Mouse (Mus musculus) testis, adult 2 months (tissue): Measurements from ENCODE around the gene Arhgap24. TPM values are rescaled to one million over a fixed set of nuclear protein-coding genes. Genes with fewer than 3 reads are reported as not detected.

Experiments used
- H3K27ac ChIP-seq: fragments of 200-500 bp; 2 replicates; pipeline ENCODE4 v1.5.1; 2012; ENCODE audit warnings: low read depth, low read length; ENCODE audit not compliant: control insufficient read depth, insufficient read depth
- H3K27me3 ChIP-seq: fragments of 200-500 bp; 2 replicates; pipeline ENCODE4 v1.6.1; 2012; ENCODE audit warnings: mild to moderate bottlenecking, low read length, moderate library complexity; ENCODE audit not compliant: control insufficient read depth, insufficient read depth
- H3K36me3 ChIP-seq: fragments of 200-500 bp; 2 replicates; pipeline ENCODE4 v1.6.1; 2012; ENCODE audit warnings: mild to moderate bottlenecking, low read length; ENCODE audit not compliant: control insufficient read depth, insufficient read depth
- H3K4me1 ChIP-seq: fragments of 200-500 bp; 2 replicates; pipeline ENCODE4 v1.6.1; 2012; ENCODE audit warnings: low read length; ENCODE audit not compliant: control insufficient read depth, insufficient read depth
- H3K4me3 ChIP-seq: fragments of 200-500 bp; 2 replicates; pipeline ENCODE4 v1.5.1; 2012; ENCODE audit warnings: low read depth, mild to moderate bottlenecking, low read length, moderate library complexity, mixed read lengths; ENCODE audit not compliant: control insufficient read depth
- CTCF ChIP-seq: fragments of 200-500 bp; IDR thresholded peaks from 2 replicates; pipeline ENCODE4 v1.5.1; 2012; ENCODE audit warnings: low read depth, mild to moderate bottlenecking, inconsistent platforms, low read length, moderate library complexity; ENCODE audit not compliant: control insufficient read depth, insufficient read depth, insufficient replicate concordance
- POLR2A ChIP-seq: fragments of 200-500 bp; IDR thresholded peaks from 2 replicates; pipeline ENCODE4 v1.6.1; 2012; ENCODE audit warnings: low read depth, mild to moderate bottlenecking, inconsistent platforms, low read length, moderate library complexity; ENCODE audit not compliant: control insufficient read depth
- polyA plus RNA-seq: library from polyadenylated mRNA; depleted of rRNA; stranded (reverse); fragments of >200 nt; gene quantifications from 2 replicates; pipeline ENCODE4 v1.2.3, GENCODE M21; 2012; rRNA removed

The Arhgap24 gene
- polyA plus RNA-seq, result 1.1 and 1.9 TPM in 2 replicates

DNA sequence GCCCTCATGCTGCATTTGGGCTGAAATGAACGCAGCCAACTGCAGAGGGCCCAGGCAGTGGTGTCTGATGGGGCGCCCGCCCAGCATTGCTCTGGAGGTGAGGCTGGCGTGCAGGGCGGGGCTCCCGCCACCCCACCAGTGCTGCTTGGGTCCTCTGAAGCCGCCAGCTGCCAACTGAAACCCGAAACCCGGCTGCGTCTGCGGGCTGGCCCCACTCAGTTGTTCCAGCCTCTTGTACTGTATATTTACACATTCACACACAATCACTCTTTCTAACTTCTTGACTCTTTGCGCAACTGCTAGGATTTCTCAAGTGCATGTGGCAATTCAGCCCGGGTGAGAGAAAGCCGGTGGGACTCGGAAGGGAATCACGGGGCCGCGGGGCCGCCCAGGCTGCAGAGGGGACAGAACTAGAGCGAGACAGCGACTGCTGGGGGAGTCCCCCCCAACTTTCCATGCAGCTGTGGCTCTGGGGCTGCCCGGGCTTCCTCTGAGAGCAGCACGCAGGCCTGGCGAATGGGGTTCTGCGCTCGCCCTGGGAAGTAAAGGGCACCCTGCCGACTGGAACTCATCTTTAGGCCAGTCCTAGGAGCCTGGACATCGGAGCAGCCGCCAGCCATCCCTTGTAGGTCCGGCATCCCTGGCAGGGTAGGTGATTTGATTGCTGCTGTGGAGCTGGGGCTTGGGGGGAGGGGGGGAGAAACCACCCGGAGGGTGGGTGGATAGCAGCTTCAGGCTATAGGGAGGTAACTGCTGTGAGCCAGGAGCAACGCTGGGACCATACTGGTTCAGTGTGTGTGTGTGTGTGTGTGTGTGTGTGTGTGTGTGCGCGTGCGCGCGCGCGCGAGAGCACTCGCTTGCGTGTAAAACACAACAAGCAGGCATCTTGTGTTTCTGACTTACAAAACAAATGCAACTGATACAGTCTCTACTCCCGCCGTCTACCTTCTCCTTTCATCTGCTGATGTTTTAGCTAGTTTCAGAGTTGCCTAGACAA, at the start of gene Arhgap24:
TSS of gene Arhgap24 (plus strand) at position 177 of the 997 bp plus-strand sequence.
- Histone ChIP-seq H3K36me3 (no peaks in the 10 kb centered on the region), H3K4me1 (peaks cover 9% of the 10 kb centered on the region), H3K27ac (no peak within 1 kb of the TSS), H3K27me3 (no peaks in the 10 kb centered on the region), H3K4me3 (peak within 1 kb of the TSS; percentile 72)
- TF ChIP-seq CTCF, result no peak
- TF ChIP-seq POLR2A, result no peak

- Histone ChIP-seq H3K27me3 (no peaks in the 10 kb centered on the region), H3K4me1 (no peaks in the 10 kb centered on the region), H3K4me3 (no peak overlapping the region), H3K27ac (no peak overlapping the region), H3K36me3 (no peaks in the 10 kb centered on the region)
- no peak for TF ChIP-seq CTCF
- TF ChIP-seq POLR2A, result no peak
These were observed 47.0 kb upstream of the Arhgap24 start for GRCm38 (mm10) chr5:102434182-102434581.

GRCm38 (mm10) chr5:102436581-102436980, 44.6 kb upstream of the Arhgap24 start:
- Histone ChIP-seq H3K4me3 (no peak overlapping the region), H3K27ac (no peak overlapping the region)
- no peak for TF ChIP-seq CTCF
- no peak for TF ChIP-seq POLR2A

GRCm38 (mm10) chr5:102439119-102439877, 41.9 kb upstream of the Arhgap24 start:
- Histone ChIP-seq H3K4me1 (no peaks in the 10 kb centered on the region), H3K36me3 (no peaks in the 10 kb centered on the region), H3K4me3 (no peak overlapping the region), H3K27ac (no peak overlapping the region), H3K27me3 (no peaks in the 10 kb centered on the region)
- no peak for TF ChIP-seq POLR2A
- no peak for TF ChIP-seq CTCF

More at GRCm38 (mm10) chr5:102436581-102436980, 44.6 kb upstream of the Arhgap24 start:
- Histone ChIP-seq H3K27me3 (no peaks in the 10 kb centered on the region), H3K4me1 (no peaks in the 10 kb centered on the region), H3K36me3 (no peaks in the 10 kb centered on the region)

- H3K4me3 ChIP-seq, result no peak overlapping the region
- TF ChIP-seq CTCF (no peak), POLR2A (no peak)
- H3K27ac ChIP-seq, result no peak overlapping the region
- H3K4me1 ChIP-seq, result no peaks in the 10 kb centered on the region
- H3K36me3 ChIP-seq, result no peaks in the 10 kb centered on the region
- H3K27me3 ChIP-seq, result no peaks in the 10 kb centered on the region
These were observed 33.8 kb upstream of the Arhgap24 start for GRCm38 (mm10) chr5:102447436-102447835.

GRCm38 (mm10) chr5:102450897-102451296, 30.3 kb upstream of the Arhgap24 start:
- Histone ChIP-seq H3K36me3 (no peaks in the 10 kb centered on the region), H3K27me3 (no peaks in the 10 kb centered on the region), H3K4me3 (no peak overlapping the region), H3K4me1 (no peaks in the 10 kb centered on the region), H3K27ac (no peak overlapping the region)
- TF ChIP-seq POLR2A (no peak), CTCF (no peak)
